Mouse (Mus musculus) kidney, embryonic 14.5 days (tissue): ENCODE data around the gene Gm28510. TPM values are rescaled to one million over a fixed set of nuclear protein-coding genes. Genes with fewer than 3 reads are reported as not detected.
"Not testable (repeated sequence)": the region's sequence is repeated elsewhere in the genome, so short reads cannot be mapped to it uniquely, and the experiment has no call there.

Source experiments
- ATAC-seq: fragments of 200-750 bp; cut with Nextera tagmentation; 2 replicates; pipeline ENCODE4 v1.8.0; 2017; ENCODE audit warnings: moderate number of reproducible peaks, mild to moderate bottlenecking, moderate TSS enrichment, moderate library complexity; ENCODE audit not compliant: low FRiP score, low TSS enrichment
- H3K27ac ChIP-seq: fragments of 300-500 bp; sonication (generic); 2 replicates; pipeline ENCODE4 v1.5.1; 2014; ENCODE audit warnings: low read depth, mild to moderate bottlenecking, low read length, moderate library complexity, mixed read lengths
- H3K27me3 ChIP-seq: fragments of 300-500 bp; sonication (generic); 2 replicates; pipeline ENCODE4 v1.6.1; 2014; ENCODE audit warnings: mild to moderate bottlenecking, low read length; ENCODE audit not compliant: control insufficient read depth, insufficient read depth
- H3K36me3 ChIP-seq: fragments of 300-500 bp; sonication (generic); 2 replicates; pipeline ENCODE4 v1.6.1; 2014; ENCODE audit warnings: low read length, mixed read lengths; ENCODE audit not compliant: control insufficient read depth, insufficient read depth
- H3K4me1 ChIP-seq: fragments of 300-500 bp; sonication (generic); 2 replicates; pipeline ENCODE4 v1.6.1; 2014; ENCODE audit warnings: low read length, mixed read lengths; ENCODE audit not compliant: control insufficient read depth, insufficient read depth
- H3K4me2 ChIP-seq: fragments of 300-500 bp; sonication (generic); replicated peaks from 2 replicates; pipeline ENCODE4 v1.6.1; 2014; ENCODE audit warnings: low read depth, mild to moderate bottlenecking, low read length
- H3K4me3 ChIP-seq: fragments of 300-500 bp; sonication (generic); 2 replicates; pipeline ENCODE4 v1.5.1; 2014; ENCODE audit warnings: mild to moderate bottlenecking, low read length
- H3K9ac ChIP-seq: fragments of 300-500 bp; sonication (generic); 2 replicates; pipeline ENCODE4 v1.6.1; 2014; ENCODE audit warnings: low read depth, mild to moderate bottlenecking, low read length, moderate library complexity
- H3K9me3 ChIP-seq: fragments of 300-500 bp; sonication (generic); 2 replicates; pipeline ENCODE4 v1.6.1; 2016; ENCODE audit warnings: low read length; ENCODE audit not compliant: control insufficient read depth
- WGBS: fragments of 180-500 bp; shearing (Covaris S2); extraction: QIAGEN DNeasy Blood & Tissue Kit; methylation state at CpG from one replicate; pipeline ENCODE4 v1.1.7; 2014; 5-methylcytosine and 5-hydroxymethylcytosine counted together
- polyA plus RNA-seq: library from polyadenylated mRNA; unstranded; fragments of >200 nt; fragmentation: Nextera tagmentation; extraction: Ambion mirVana; gene quantifications from 2 replicates; pipeline ENCODE4 v1.2.1, GENCODE M21; 2014

Gene Gm28510
- not detected in 2 replicates for polyA plus RNA-seq

GRCm38 (mm10) chrY:10412437-10412836, at the start of gene Gm28510:
Gene Gm28510 (plus strand): TSS chrY:10412737.
- not testable (repeated sequence) for H3K36me3 ChIP-seq, ATAC-seq, H3K4me1 ChIP-seq, H3K27me3 ChIP-seq, H3K9me3 ChIP-seq, H3K4me2 ChIP-seq, H3K4me3 ChIP-seq, H3K27ac ChIP-seq, H3K9ac ChIP-seq
- no CpG with 5 or more reads among the region's 6 CpGs for WGBS

Other genes starting within 250 kb of the Gm28510 start
- gene Gm20834, start 88.1 kb upstream of the Gm28510 start, polyA plus RNA-seq = not detected in 2 replicates
- gene Gm20737, start 123.3 kb downstream of the Gm28510 start, polyA plus RNA-seq = not detected in 2 replicates
- not detected in 2 replicates for gene Gm21775, start 140.7 kb downstream of the Gm28510 start, polyA plus RNA-seq
- not detected in 2 replicates for gene Gm21900, start 203.6 kb downstream of the Gm28510 start, polyA plus RNA-seq